Mouse (Mus musculus) ES-E14 (cell line): ENCODE results near the gene 4930590J08Rik. TPM values are rescaled to one million over a fixed set of nuclear protein-coding genes. Genes with fewer than 3 reads are reported as not detected.
A peak's percentile ranks its signal among the peaks of the same experiment; 100 is the strongest.

Experiments
- DNase-seq: peaks from one replicate; pipeline ENCODE4 v3.0.0-alpha.2; 2013; ENCODE audit warnings: low read depth, low spot score
- H3K27ac ChIP-seq: 2 replicates; pipeline ENCODE4 v1.5.1; 2012; ENCODE audit warnings: low read depth, mild to moderate bottlenecking, low read length, moderate library complexity, mixed read lengths; ENCODE audit not compliant: poor library complexity, insufficient read depth, severe bottlenecking
- H3K36me3 ChIP-seq: 2 replicates; pipeline ENCODE4 v1.6.1; 2012; ENCODE audit warnings: mild to moderate bottlenecking, low read length, moderate library complexity, mixed read lengths; ENCODE audit not compliant: control insufficient read depth, poor library complexity, insufficient read depth, severe bottlenecking
- H3K4me1 ChIP-seq, 2 experiments: fragments of 150-350 bp in 1 of 2; sonication (generic) in 1 of 2; 2 replicates each; pipeline ENCODE4 v1.6.1; 2012; ENCODE audit warnings: low read length in 2 of 2, mild to moderate bottlenecking in 1 of 2, mixed read lengths in 1 of 2; ENCODE audit not compliant: control insufficient read depth in 2 of 2, insufficient read depth in 2 of 2, poor library complexity in 1 of 2
- H3K4me3 ChIP-seq, 2 experiments: fragments of 150-350 bp in 1 of 2; sonication (generic) in 1 of 2; 2 replicates each; pipeline ENCODE4 v1.5.1; 2012; ENCODE audit warnings: low read length in 2 of 2, low read depth in 1 of 2, mild to moderate bottlenecking in 1 of 2, mixed read lengths in 1 of 2; ENCODE audit not compliant: insufficient read depth in 1 of 2, poor library complexity in 1 of 2, severe bottlenecking in 1 of 2
- H3K9ac ChIP-seq: 2 replicates; pipeline ENCODE4 v1.6.1; 2012; ENCODE audit warnings: low read depth, mild to moderate bottlenecking, low read length, mixed read lengths; ENCODE audit not compliant: poor library complexity, insufficient read depth, severe bottlenecking
- H3K9me3 ChIP-seq: fragments of 150-350 bp; sonication (generic); 2 replicates; pipeline ENCODE4 v1.6.1; 2012; ENCODE audit warnings: low read depth, mild to moderate bottlenecking, low read length; ENCODE audit not compliant: control insufficient read depth, insufficient read depth
- CHD2 ChIP-seq: IDR thresholded peaks from 2 replicates; pipeline ENCODE4 v1.6.1; 2014; ENCODE audit warnings: mild to moderate bottlenecking, low read depth, low read length, inconsistent platforms
- HCFC1 ChIP-seq: IDR thresholded peaks from 2 replicates; pipeline ENCODE4 v1.6.1; 2012; ENCODE audit warnings: low read length, inconsistent platforms, borderline replicate concordance; ENCODE audit not compliant: insufficient read depth
- MAFK ChIP-seq: IDR thresholded peaks from 2 replicates; pipeline ENCODE4 v1.6.1; 2014; ENCODE audit warnings: mild to moderate bottlenecking, low read depth, low read length, inconsistent platforms; ENCODE audit not compliant: insufficient read depth
- ZC3H11A ChIP-seq: IDR thresholded peaks from 2 replicates; pipeline ENCODE4 v1.6.1; 2012; ENCODE audit warnings: low read depth, mild to moderate bottlenecking, inconsistent platforms, low read length, borderline replicate concordance
- ZNF384 ChIP-seq: IDR thresholded peaks from 2 replicates; pipeline ENCODE4 v1.6.1; 2012; ENCODE audit warnings: low read depth, low read length, inconsistent platforms
- in situ Hi-C, 2 experiments: fragments of 600-800 bp; cut with MboI; formaldehyde crosslinking; loops; one replicate each; pipeline ENCODE4 v1.15.1; 2025; ENCODE audit warnings: low sequenced_read_pairs in 2 of 2, inconsistent platforms in 1 of 2; ENCODE audit not compliant: unreplicated experiment in 2 of 2
- total RNA-seq: library from RNA; depleted of rRNA; stranded (reverse); fragments of 300-350 nt; gene quantifications from 2 replicates; pipeline ENCODE4 v1.2.3, GENCODE M21; 2012

Gene 4930590J08Rik
- total RNA-seq, 1 experiment = 0.94 TPM

GRCm38 (mm10) chr6:91979301-91979996 lies 76.8 kb downstream of the 4930590J08Rik start:
- TF ChIP-seq ZC3H11A = no peak
- no peak for TF ChIP-seq ZNF384
- TF ChIP-seq CHD2 = no peak
- TF ChIP-seq HCFC1 = no peak
- no peak for TF ChIP-seq MAFK
- Histone ChIP-seq H3K4me3 (peak overlapping the region; percentile 82 to 92), H3K36me3 (no peaks in the 10 kb centered on the region), H3K27ac (no peak overlapping the region), H3K4me1 (peaks cover 2 to 16% of the 10 kb centered on the region in 2 experiments; a peak in 3 of 4 replicates), H3K9ac (peak overlapping the region; percentile 75), H3K9me3 (no peaks in the 10 kb centered on the region)
- in situ Hi-C loops = no loop called here
- peak; percentile 13 for DNase-seq

- in situ Hi-C loops = no loop called here
- Histone ChIP-seq H3K27ac (no peak overlapping the region), H3K9me3 (no peaks in the 10 kb centered on the region), H3K4me3 (peak overlapping the region; percentile 82 to 92; a peak in 2 of 4 replicates), H3K4me1 (peaks cover 2 to 16% of the 10 kb centered on the region in 2 experiments; a peak in 3 of 4 replicates), H3K9ac (no peak overlapping the region), H3K36me3 (no peaks in the 10 kb centered on the region)
- no peak for DNase-seq
- no peak for TF ChIP-seq MAFK
- TF ChIP-seq HCFC1 = no peak
- no peak for TF ChIP-seq ZC3H11A
- no peak for TF ChIP-seq CHD2
- no peak for TF ChIP-seq ZNF384
Observed at GRCm38 (mm10) chr6:91980011-91980410, 77.4 kb downstream of the 4930590J08Rik start.

- in situ Hi-C loops = no loop called here
- TF ChIP-seq ZC3H11A = no peak
- no peak for TF ChIP-seq HCFC1
- TF ChIP-seq ZNF384 = no peak
- TF ChIP-seq CHD2 = no peak
- TF ChIP-seq MAFK = no peak
- H3K36me3 ChIP-seq = peaks cover 4% of the 10 kb centered on the region; the same call in 1 of the 2 replicates
- H3K9me3 ChIP-seq = no peaks in the 10 kb centered on the region
- no peak overlapping the region for H3K27ac ChIP-seq
- H3K9ac ChIP-seq = no peak overlapping the region
- DNase-seq = no peak
- H3K4me1 ChIP-seq = no peaks in the 10 kb centered on the region
- H3K4me3 ChIP-seq = no peak overlapping the region
Observed at GRCm38 (mm10) chr6:91990101-91990500, 87.5 kb downstream of the 4930590J08Rik start.

GRCm38 (mm10) chr6:91992823-91993222 lies 90.2 kb downstream of the 4930590J08Rik start:
- H3K36me3 ChIP-seq = peaks cover 4% of the 10 kb centered on the region; the same call in 1 of the 2 replicates
- no peak overlapping the region for H3K27ac ChIP-seq
- H3K9me3 ChIP-seq = no peaks in the 10 kb centered on the region
- no peak overlapping the region for H3K9ac ChIP-seq
- no peaks in the 10 kb centered on the region for H3K4me1 ChIP-seq
- no peak overlapping the region for H3K4me3 ChIP-seq
- in situ Hi-C loops = no loop called here
- TF ChIP-seq ZC3H11A (no peak), HCFC1 (no peak), CHD2 (no peak), ZNF384 (no peak)
- no peak for DNase-seq

- DNase-seq = no peak
- no peak overlapping the region for H3K4me3 ChIP-seq
- no peak overlapping the region for H3K9ac ChIP-seq
- no peaks in the 10 kb centered on the region for H3K9me3 ChIP-seq
- in situ Hi-C loops = no loop called here
- TF ChIP-seq ZC3H11A (no peak), ZNF384 (no peak), CHD2 (no peak), MAFK (no peak), HCFC1 (no peak)
- H3K36me3 ChIP-seq = peaks cover 4% of the 10 kb centered on the region; the same call in 1 of the 2 replicates
- H3K4me1 ChIP-seq = no peaks in the 10 kb centered on the region
- no peak overlapping the region for H3K27ac ChIP-seq
Observed at GRCm38 (mm10) chr6:91993795-91994505, 91.3 kb downstream of the 4930590J08Rik start.
